Mouse (Mus musculus) heart, embryonic 16.5 days (tissue): ENCODE measurements around the gene Trpv5. TPM values are rescaled to one million over a fixed set of nuclear protein-coding genes. Genes with fewer than 3 reads are reported as not detected.

Experiments used
- ATAC-seq: fragments of 200-750 bp; cut with Nextera tagmentation; replicated peaks from 2 replicates; pipeline ENCODE4 v1.8.0; 2017; ENCODE audit warnings: moderate number of reproducible peaks; ENCODE audit not compliant: insufficient read depth, low FRiP score; ENCODE audit errors: extremely low read depth
- H3K27ac ChIP-seq: fragments of 300-500 bp; sonication (generic); 2 replicates; pipeline ENCODE4 v1.5.1; 2014; ENCODE audit warnings: mild to moderate bottlenecking, low read length, control low read depth, moderate library complexity
- H3K27me3 ChIP-seq: fragments of 300-500 bp; sonication (generic); 2 replicates; pipeline ENCODE4 v1.6.1; 2014; ENCODE audit warnings: low read length, mixed read lengths; ENCODE audit not compliant: control insufficient read depth, insufficient read depth
- H3K36me3 ChIP-seq: fragments of 300-500 bp; sonication (generic); 2 replicates; pipeline ENCODE4 v1.6.1; 2014; ENCODE audit not compliant: control insufficient read depth, insufficient read depth
- H3K4me1 ChIP-seq: fragments of 300-500 bp; sonication (generic); 2 replicates; pipeline ENCODE4 v1.6.1; 2014; ENCODE audit warnings: low read length, mixed read lengths; ENCODE audit not compliant: control insufficient read depth, insufficient read depth
- H3K4me2 ChIP-seq: fragments of 300-500 bp; sonication (generic); 2 replicates; pipeline ENCODE4 v1.6.1; 2014; ENCODE audit warnings: low read depth, mild to moderate bottlenecking, control low read depth, low read length
- H3K4me3 ChIP-seq: fragments of 300-500 bp; sonication (generic); 2 replicates; pipeline ENCODE4 v1.5.1; 2014; ENCODE audit warnings: mild to moderate bottlenecking, control low read depth, low read length
- H3K9ac ChIP-seq: fragments of 300-500 bp; sonication (generic); 2 replicates; pipeline ENCODE4 v1.6.1; 2014; ENCODE audit warnings: low read length, control low read depth
- H3K9me3 ChIP-seq: fragments of 300-500 bp; sonication (generic); replicated peaks from 2 replicates; pipeline ENCODE4 v1.6.1; 2016; ENCODE audit warnings: low read length; ENCODE audit not compliant: control insufficient read depth
- WGBS: fragments of 180-500 bp; shearing (Covaris S2); extraction: QIAGEN DNeasy Blood & Tissue Kit; methylation state at CpG from one replicate; pipeline ENCODE4 v1.1.7; 2014; 5-methylcytosine and 5-hydroxymethylcytosine counted together
- polyA plus RNA-seq: library from polyadenylated mRNA; unstranded; fragments of >200 nt; fragmentation: Nextera tagmentation; extraction: Ambion mirVana; gene quantifications from 2 replicates; pipeline ENCODE4 v1.2.1, GENCODE M21; 2015

The Trpv5 gene
- polyA plus RNA-seq, 1 experiment from 2014 or later, result not detected

- Histone ChIP-seq H3K27ac (no peak overlapping the region), H3K9me3 (no peaks in the 10 kb centered on the region), H3K4me1 (peaks cover 4% of the 10 kb centered on the region; the same call in 1 of the 2 replicates), H3K36me3 (no peaks in the 10 kb centered on the region), H3K4me3 (peak overlapping the region; percentile 71), H3K9ac (peak overlapping the region; percentile 74), H3K27me3 (peaks cover 8% of the 10 kb centered on the region), H3K4me2 (peak overlapping the region; percentile 99)
- peak; percentile 10 for ATAC-seq
- WGBS, result under 1% methylated on average over 7 of the region's 7 CpGs
These were observed 74.8 kb downstream of the Trpv5 start for GRCm38 (mm10) chr6:41605794-41606104.

GRCm38 (mm10) chr6:41605061-41605793, 75.3 kb downstream of the Trpv5 start, which contains the start of gene Ephb6:
Gene Ephb6, plus strand, starts transcription at chr6:41605482.
- Histone ChIP-seq H3K9me3 (no peaks in the 10 kb centered on the region), H3K4me1 (peaks cover 4% of the 10 kb centered on the region; the same call in 1 of the 2 replicates), H3K4me3 (peak within 1 kb of the TSS; percentile 71), H3K27me3 (peaks cover 8% of the 10 kb centered on the region), H3K27ac (peak within 1 kb of the TSS; percentile 67), H3K36me3 (no peaks in the 10 kb centered on the region), H3K9ac (peak within 1 kb of the TSS; percentile 74), H3K4me2 (peak within 1 kb of the TSS; percentile 99)
- ATAC-seq, result peak; percentile 96
- under 1% methylated on average over 68 of the region's 68 CpGs for WGBS

- no peaks in the 10 kb centered on the region for H3K9me3 ChIP-seq
- WGBS, result under 1% methylated on average over 23 of the region's 23 CpGs
- H3K27ac ChIP-seq, result peak overlapping the region; percentile 67
- peaks cover 8% of the 10 kb centered on the region for H3K27me3 ChIP-seq
- peak overlapping the region; percentile 74 for H3K9ac ChIP-seq
- peak overlapping the region; percentile 99 for H3K4me2 ChIP-seq
- ATAC-seq, result peak; percentile 30; the same call in 1 of the 2 replicates
- H3K4me3 ChIP-seq, result peak overlapping the region; percentile 71
- H3K36me3 ChIP-seq, result no peaks in the 10 kb centered on the region
- H3K4me1 ChIP-seq, result peaks cover 4% of the 10 kb centered on the region; the same call in 1 of the 2 replicates
These were observed 76.0 kb downstream of the Trpv5 start for GRCm38 (mm10) chr6:41604401-41605050.

Other genes with a start within 250 kb of the Trpv5 start
- 0.18 TPM in 1 of 2 replicates, not detected in the other for gene Gm10334, start 234.6 kb downstream of the Trpv5 start, polyA plus RNA-seq
- 0.28 TPM in 1 of 2 replicates, not detected in the other for gene Prss1, start 221.8 kb downstream of the Trpv5 start, polyA plus RNA-seq
- 0.30 TPM in 1 of 2 replicates, not detected in the other for gene Prss2, start 159.0 kb downstream of the Trpv5 start, polyA plus RNA-seq
- gene Ephb6, start 75.3 kb downstream of the Trpv5 start, polyA plus RNA-seq, result 5.4 and 6.5 TPM in 2 replicates
- 0.09 and 0.31 TPM in 2 replicates for gene Trpv6, start 44.4 kb downstream of the Trpv5 start, polyA plus RNA-seq
- gene Llcfc1, start 3.7 kb upstream of the Trpv5 start, polyA plus RNA-seq, result not detected in 2 replicates
- 1.8 and 2.6 TPM in 2 replicates for gene Kel, start 23.6 kb upstream of the Trpv5 start, polyA plus RNA-seq
- gene Olfr459, start 94.4 kb upstream of the Trpv5 start, polyA plus RNA-seq, result not detected in 2 replicates
- gene Pip, start 166.8 kb upstream of the Trpv5 start, polyA plus RNA-seq, result not detected in 2 replicates
- not detected in 2 replicates for gene Sval2, start 172.2 kb upstream of the Trpv5 start, polyA plus RNA-seq